Mouse (Mus musculus) stomach, embryonic 16.5 days (tissue): ENCODE data around the gene 1700016K19Rik. TPM values are rescaled to one million over a fixed set of nuclear protein-coding genes. Genes with fewer than 3 reads are reported as not detected.
A peak's percentile ranks its signal among the peaks of the same experiment; 100 is the strongest.

Source experiments
- ATAC-seq: fragments of 200-750 bp; cut with Nextera tagmentation; 2 replicates; pipeline ENCODE4 v1.8.0; 2017; ENCODE audit warnings: moderate number of reproducible peaks, moderate TSS enrichment; ENCODE audit not compliant: insufficient read depth, low FRiP score
- H3K27ac ChIP-seq: fragments of 300-500 bp; sonication (generic); 2 replicates; pipeline ENCODE4 v1.5.1; 2014; ENCODE audit warnings: low read length
- H3K27me3 ChIP-seq: fragments of 300-500 bp; sonication (generic); 2 replicates; pipeline ENCODE4 v1.6.1; 2014; ENCODE audit warnings: low read length, control low read depth, mixed read lengths; ENCODE audit not compliant: control insufficient read depth, insufficient read depth
- H3K36me3 ChIP-seq: fragments of 300-500 bp; sonication (generic); 2 replicates; pipeline ENCODE4 v1.6.1; 2014; ENCODE audit warnings: low read length; ENCODE audit not compliant: control insufficient read depth, insufficient read depth
- H3K4me1 ChIP-seq: fragments of 300-500 bp; sonication (generic); 2 replicates; pipeline ENCODE4 v1.6.1; 2014; ENCODE audit warnings: low read length, control low read depth, mixed read lengths; ENCODE audit not compliant: control insufficient read depth, insufficient read depth
- H3K4me2 ChIP-seq: fragments of 300-500 bp; sonication (generic); 2 replicates; pipeline ENCODE4 v1.6.1; 2014; ENCODE audit warnings: low read depth, low read length, mixed read lengths
- H3K4me3 ChIP-seq: fragments of 300-500 bp; sonication (generic); replicated peaks from 2 replicates; pipeline ENCODE4 v1.5.1; 2014; ENCODE audit warnings: mild to moderate bottlenecking, low read length
- H3K9ac ChIP-seq: fragments of 300-500 bp; sonication (generic); 2 replicates; pipeline ENCODE4 v1.6.1; 2014; ENCODE audit warnings: low read length
- H3K9me3 ChIP-seq: fragments of 300-500 bp; sonication (generic); replicated peaks from 2 replicates; pipeline ENCODE4 v1.6.1; 2016; ENCODE audit warnings: low read length, control low read depth; ENCODE audit not compliant: control insufficient read depth
- WGBS: fragments of 180-500 bp; shearing (Covaris S2); extraction: QIAGEN DNeasy Blood & Tissue Kit; methylation state at CpG from one replicate; pipeline ENCODE4 v1.1.7; 2014; 5-methylcytosine and 5-hydroxymethylcytosine counted together
- polyA plus RNA-seq: library from polyadenylated mRNA; unstranded; fragments of >200 nt; fragmentation: Nextera tagmentation; extraction: Ambion mirVana; gene quantifications from 2 replicates; pipeline ENCODE4 v1.2.1, GENCODE M21; 2015

Gene 1700016K19Rik
- 2.9 and 3.7 TPM in 2 replicates for polyA plus RNA-seq

- Histone ChIP-seq H3K36me3 (no peaks in the 10 kb centered on the region), H3K9ac (peak within 1 kb of the TSS; percentile 63)
These were observed at the start of gene 1700016K19Rik for GRCm38 (mm10) chr11:75999440-76000155. Gene 1700016K19Rik (plus strand): TSS chr11:75999912.

GRCm38 (mm10) chr11:75950459-75950858, 49.3 kb upstream of the 1700016K19Rik start:
- H3K9ac ChIP-seq, result no peak overlapping the region
- no peaks in the 10 kb centered on the region for H3K27me3 ChIP-seq
- H3K36me3 ChIP-seq, result no peaks in the 10 kb centered on the region
- no peaks in the 10 kb centered on the region for H3K9me3 ChIP-seq
- no peaks in the 10 kb centered on the region for H3K4me1 ChIP-seq
- no peak for ATAC-seq
- no peak overlapping the region for H3K4me3 ChIP-seq
- H3K27ac ChIP-seq, result no peak overlapping the region
- H3K4me2 ChIP-seq, result no peak overlapping the region
- WGBS, result 64% methylated on average over 3 of the region's 3 CpGs

More at GRCm38 (mm10) chr11:75999440-76000155, at the start of gene 1700016K19Rik:
- no peaks in the 10 kb centered on the region for H3K4me1 ChIP-seq
- H3K4me2 ChIP-seq, result peak within 1 kb of the TSS; percentile 82
- WGBS, result 11% methylated on average over 35 of the region's 36 CpGs
- peak within 1 kb of the TSS; percentile 59 for H3K4me3 ChIP-seq
- H3K27ac ChIP-seq, result no peak within 1 kb of the TSS
- ATAC-seq, result peak; percentile 71; the same call in 1 of the 2 replicates
- no peaks in the 10 kb centered on the region for H3K27me3 ChIP-seq
- no peaks in the 10 kb centered on the region for H3K9me3 ChIP-seq

GRCm38 (mm10) chr11:75951895-75952294, 47.8 kb upstream of the 1700016K19Rik start:
- no peak for ATAC-seq
- Histone ChIP-seq H3K27ac (no peak overlapping the region), H3K4me2 (no peak overlapping the region), H3K36me3 (no peaks in the 10 kb centered on the region), H3K9ac (no peak overlapping the region), H3K4me3 (no peak overlapping the region), H3K4me1 (no peaks in the 10 kb centered on the region), H3K27me3 (no peaks in the 10 kb centered on the region), H3K9me3 (no peaks in the 10 kb centered on the region)
- 72% methylated on average over 5 of the region's 5 CpGs for WGBS

GRCm38 (mm10) chr11:75954896-75955295, 44.8 kb upstream of the 1700016K19Rik start:
- Histone ChIP-seq H3K4me1 (no peaks in the 10 kb centered on the region), H3K4me2 (no peak overlapping the region), H3K4me3 (no peak overlapping the region), H3K27me3 (no peaks in the 10 kb centered on the region), H3K27ac (no peak overlapping the region), H3K36me3 (no peaks in the 10 kb centered on the region), H3K9me3 (no peaks in the 10 kb centered on the region), H3K9ac (no peak overlapping the region)
- WGBS, result 79% methylated on average over 9 of the region's 9 CpGs
- ATAC-seq, result no peak

GRCm38 (mm10) chr11:75956651-75957050, 43.1 kb upstream of the 1700016K19Rik start:
- Histone ChIP-seq H3K36me3 (no peaks in the 10 kb centered on the region), H3K4me1 (no peaks in the 10 kb centered on the region), H3K4me2 (no peak overlapping the region), H3K4me3 (no peak overlapping the region), H3K27me3 (no peaks in the 10 kb centered on the region), H3K9ac (no peak overlapping the region), H3K27ac (no peak overlapping the region), H3K9me3 (no peaks in the 10 kb centered on the region)
- WGBS, result 58% methylated on average over 8 of the region's 8 CpGs
- ATAC-seq, result no peak

- Histone ChIP-seq H3K9ac (no peak overlapping the region), H3K4me2 (no peak overlapping the region), H3K27me3 (no peaks in the 10 kb centered on the region), H3K4me1 (no peaks in the 10 kb centered on the region), H3K36me3 (no peaks in the 10 kb centered on the region), H3K4me3 (no peak overlapping the region), H3K27ac (no peak overlapping the region), H3K9me3 (no peaks in the 10 kb centered on the region)
- 85% methylated on average over 17 of the region's 17 CpGs for WGBS
- ATAC-seq, result no peak
These were observed 42.4 kb upstream of the 1700016K19Rik start for GRCm38 (mm10) chr11:75957124-75957832.

- Histone ChIP-seq H3K4me3 (no peak overlapping the region), H3K9ac (no peak overlapping the region), H3K27me3 (no peaks in the 10 kb centered on the region), H3K4me1 (peaks cover 13% of the 10 kb centered on the region; the same call in 1 of the 2 replicates), H3K27ac (no peak overlapping the region), H3K36me3 (no peaks in the 10 kb centered on the region), H3K9me3 (no peaks in the 10 kb centered on the region), H3K4me2 (no peak overlapping the region)
- ATAC-seq, result no peak
- 86% methylated on average over 7 of the region's 7 CpGs for WGBS
These were observed 37.9 kb upstream of the 1700016K19Rik start for GRCm38 (mm10) chr11:75961782-75962181.

- no peaks in the 10 kb centered on the region for H3K36me3 ChIP-seq
- H3K9ac ChIP-seq, result no peak overlapping the region
- WGBS, result 34% methylated on average over 11 of the region's 11 CpGs
- H3K27me3 ChIP-seq, result no peaks in the 10 kb centered on the region
- H3K4me1 ChIP-seq, result peaks cover 13% of the 10 kb centered on the region; the same call in 1 of the 2 replicates
- no peak overlapping the region for H3K4me3 ChIP-seq
- H3K4me2 ChIP-seq, result no peak overlapping the region
- ATAC-seq, result no peak
- H3K9me3 ChIP-seq, result no peaks in the 10 kb centered on the region
- no peak overlapping the region for H3K27ac ChIP-seq
These were observed 35.8 kb upstream of the 1700016K19Rik start for GRCm38 (mm10) chr11:75963730-75964475.

- no peak for ATAC-seq
- 46% methylated on average over 4 of the region's 4 CpGs for WGBS
- no peak overlapping the region for H3K27ac ChIP-seq
These were observed 35.3 kb upstream of the 1700016K19Rik start for GRCm38 (mm10) chr11:75964476-75964730.

More at GRCm38 (mm10) chr11:75964476-75964730, 35.3 kb upstream of the 1700016K19Rik start:
- Histone ChIP-seq H3K9me3 (no peaks in the 10 kb centered on the region), H3K4me1 (peaks cover 13% of the 10 kb centered on the region; the same call in 1 of the 2 replicates), H3K9ac (no peak overlapping the region), H3K36me3 (no peaks in the 10 kb centered on the region), H3K27me3 (no peaks in the 10 kb centered on the region), H3K4me3 (no peak overlapping the region), H3K4me2 (no peak overlapping the region)
